Mouse (Mus musculus) kidney, adult 8-10 months (tissue): ENCODE measurements at regions not wholly inside any gene's neighbourhood (a gene's known extent, or its start where the extent isn't known, plus 50 kb on each side); places are given as distances from the start of the nearest gene placed in this dataset.

ENCODE experiments used
- DNase-seq, 2 experiments: peaks; one replicate each; pipeline ENCODE4 v3.0.0; 2022

DNA sequence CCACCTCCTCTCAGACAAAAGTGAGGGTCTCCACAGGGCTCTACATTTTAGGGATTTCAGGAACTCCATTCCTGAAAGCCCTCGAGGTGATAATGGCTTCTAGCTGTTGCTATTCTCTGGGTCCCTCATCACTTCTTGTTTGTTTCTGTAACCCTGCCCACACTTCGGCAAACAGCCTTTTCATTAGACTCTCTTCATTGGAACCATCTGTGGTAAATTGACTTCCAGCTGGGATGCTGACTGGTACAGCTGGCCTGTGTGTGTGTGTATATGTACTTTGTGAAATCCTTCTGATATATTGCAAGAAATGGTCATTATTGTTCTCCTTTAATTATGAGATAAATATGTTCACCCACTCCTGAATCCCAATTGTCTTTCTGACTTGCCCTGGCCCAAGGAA lies 50.3 kb downstream of the Gm10192 start:
- DNase-seq: no peak

DNA sequence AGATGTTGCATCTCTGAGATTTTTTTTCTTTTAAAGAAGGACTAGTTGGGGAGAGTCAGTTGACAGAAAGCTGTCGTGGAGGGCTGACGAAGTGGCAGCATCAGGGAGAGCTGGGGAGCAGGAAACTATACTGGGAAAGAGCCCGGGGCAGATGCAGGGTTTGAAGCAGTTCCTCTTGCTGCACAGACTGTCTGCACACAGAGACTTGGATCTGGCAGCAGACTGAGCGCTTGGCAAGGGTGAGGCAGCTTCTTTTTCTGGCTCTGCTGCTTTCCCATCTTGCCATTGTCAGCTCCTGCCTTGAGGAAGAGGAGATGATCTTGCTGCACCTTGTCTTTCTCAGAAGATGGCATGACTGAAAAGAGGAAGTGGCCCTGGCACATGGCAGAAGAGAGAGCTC lies 55.2 kb downstream of the Gm10192 start:
- no peak for DNase-seq

GRCm38 (mm10) chr4:97123861-97124260 lies 59.1 kb downstream of the Gm10192 start:
- no peak for DNase-seq

- DNase-seq: no peak
Measured at GRCm38 (mm10) chr4:97121952-97122351, 61.0 kb downstream of the Gm10192 start.

GRCm38 (mm10) chr4:97119459-97119858 lies 63.5 kb downstream of the Gm10192 start:
- no peak for DNase-seq

DNA sequence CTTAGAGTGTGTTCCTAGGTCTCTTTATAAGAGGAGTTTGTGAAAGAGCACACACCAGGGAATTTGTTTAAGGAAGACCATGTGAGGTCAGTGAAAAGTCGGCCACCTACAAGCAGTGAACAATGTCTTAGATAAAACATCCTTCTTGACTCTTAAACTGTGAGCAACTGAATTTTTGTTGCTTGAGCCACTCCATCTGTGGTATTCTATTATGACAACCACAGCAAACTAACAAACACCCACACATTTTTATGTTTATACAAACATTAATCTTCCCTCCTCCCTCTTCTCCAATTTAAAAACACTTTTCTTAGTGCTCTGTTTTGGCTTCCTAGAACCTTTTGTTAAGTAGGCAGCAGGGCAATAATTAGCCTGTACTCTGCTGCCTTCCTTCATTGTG lies 66.0 kb downstream of the Gm10192 start:
- DNase-seq: no peak

GRCm38 (mm10) chr4:97102752-97103052 lies 80.3 kb downstream of the Gm10192 start:
- DNase-seq: no peak

DNA sequence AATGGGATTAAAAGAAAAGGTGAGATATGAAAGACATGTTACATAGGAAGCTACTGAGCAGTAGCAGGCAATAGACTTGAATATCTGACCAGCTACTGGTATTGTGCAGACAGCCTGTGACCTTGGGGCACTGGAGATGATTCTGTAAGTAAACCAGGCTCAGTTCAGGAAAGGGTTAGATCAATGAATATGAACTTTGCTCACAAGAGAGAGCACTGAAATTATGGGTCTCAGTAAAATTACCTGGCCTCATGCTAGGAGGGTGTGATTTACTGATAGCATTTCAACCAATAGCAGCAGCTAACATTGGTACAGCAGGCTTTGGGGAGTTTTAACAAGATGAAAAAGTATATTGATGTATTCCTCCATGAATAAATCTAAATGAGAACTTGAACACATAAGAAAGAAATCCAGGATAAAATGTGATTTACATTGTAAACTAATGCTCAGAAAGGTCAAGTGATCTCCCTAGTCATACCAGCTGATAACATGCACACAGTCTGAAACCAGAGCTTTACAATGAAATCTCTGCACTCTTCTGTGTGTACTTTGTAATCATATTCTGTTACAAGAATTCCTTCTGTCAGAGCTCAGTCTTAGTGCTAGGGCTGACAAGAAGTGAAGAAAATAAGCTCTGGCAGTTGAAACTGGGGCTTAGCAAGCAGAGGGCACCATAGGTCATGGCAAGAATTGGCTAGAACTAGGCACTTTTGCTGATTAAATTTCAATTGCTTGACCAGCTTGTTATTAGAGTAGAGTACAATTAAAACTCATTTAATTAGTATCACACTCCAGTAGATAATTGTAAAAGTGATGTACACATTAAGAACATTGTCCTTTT lies 80.8 kb downstream of the Gm10192 start:
- no peak for DNase-seq

GRCm38 (mm10) chr4:97099721-97100120 lies 83.2 kb downstream of the Gm10192 start:
- no peak for DNase-seq

GRCm38 (mm10) chr4:97093576-97093975 lies 89.4 kb downstream of the Gm10192 start:
- no peak for DNase-seq

DNA sequence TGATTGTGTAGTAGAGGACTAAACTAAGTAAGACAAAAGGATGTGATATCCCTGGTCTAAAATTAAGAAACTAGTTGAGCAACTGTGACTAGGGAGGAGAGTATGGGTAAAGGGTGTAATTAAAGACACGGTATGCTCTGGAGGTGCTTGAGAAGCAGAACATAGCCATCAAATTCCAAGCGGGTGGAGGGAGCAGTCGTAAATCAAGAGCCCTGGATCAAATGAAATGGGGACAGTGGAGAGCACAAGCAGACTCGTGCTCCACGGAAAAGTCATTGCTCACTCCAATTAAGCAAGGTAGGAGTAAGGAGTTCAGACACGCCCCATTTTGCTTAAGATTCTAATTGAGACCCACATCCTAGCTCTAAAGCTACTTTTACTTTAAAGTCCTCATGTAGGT lies 132.2 kb downstream of the Gm10192 start:
- DNase-seq: no peak

GRCm38 (mm10) chr4:97049045-97049674 lies 133.8 kb downstream of the Gm10192 start:
- DNase-seq: no peak

DNA sequence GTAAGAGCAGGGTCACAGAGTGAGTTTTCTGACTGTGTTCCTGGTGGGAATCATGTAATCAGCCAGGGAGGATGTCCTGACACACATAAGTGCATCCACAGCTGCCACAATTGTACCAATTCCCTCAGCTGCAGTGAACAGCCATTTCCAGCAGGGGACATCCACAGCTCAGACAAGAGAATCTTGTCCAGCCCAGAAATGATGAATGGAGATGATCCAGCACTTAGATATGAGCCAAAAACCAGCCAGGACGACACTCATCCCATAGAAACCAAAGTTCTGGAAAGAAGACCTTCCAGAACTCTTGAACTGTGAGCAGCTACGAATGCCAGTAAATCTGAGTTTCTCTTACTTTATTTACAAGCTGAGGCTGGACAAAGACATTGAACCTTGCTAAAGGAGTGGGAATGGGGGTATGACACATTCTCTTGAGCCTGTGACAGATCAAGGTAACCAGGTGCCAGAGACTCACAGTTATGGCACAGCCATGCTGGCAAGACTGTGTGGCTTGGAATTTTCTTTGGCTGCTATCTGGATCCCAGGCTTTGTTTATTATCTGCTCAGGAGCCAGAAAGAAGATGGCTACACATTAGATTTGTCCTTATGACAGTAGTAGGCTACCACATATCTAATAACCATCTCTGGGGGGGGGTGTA lies 145.1 kb downstream of the Gm10192 start:
- DNase-seq: peak in 1 of 2 experiments; percentile 8

DNA sequence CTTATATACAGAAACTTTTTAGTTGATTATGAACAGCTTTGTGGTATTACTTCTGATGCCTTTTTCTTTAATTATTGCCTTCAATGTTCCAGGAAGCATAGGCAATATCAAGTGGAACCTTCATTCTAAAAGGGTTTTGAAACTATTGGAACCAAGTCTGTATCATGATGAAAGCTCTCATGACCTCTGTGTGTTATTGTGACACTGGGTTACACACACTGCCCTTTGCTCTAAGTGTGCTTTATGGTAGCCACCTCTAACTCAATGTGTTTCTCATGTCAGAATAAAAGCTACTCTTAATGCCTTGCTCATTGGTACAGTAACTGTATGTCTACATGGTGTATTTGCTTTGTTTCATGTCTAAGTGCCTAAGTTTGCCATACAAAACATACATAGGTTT lies 154.0 kb downstream of the Gm10192 start:
- no peak for DNase-seq

GRCm38 (mm10) chr4:97025446-97026040 lies 157.4 kb downstream of the Gm10192 start:
- DNase-seq: no peak

DNA sequence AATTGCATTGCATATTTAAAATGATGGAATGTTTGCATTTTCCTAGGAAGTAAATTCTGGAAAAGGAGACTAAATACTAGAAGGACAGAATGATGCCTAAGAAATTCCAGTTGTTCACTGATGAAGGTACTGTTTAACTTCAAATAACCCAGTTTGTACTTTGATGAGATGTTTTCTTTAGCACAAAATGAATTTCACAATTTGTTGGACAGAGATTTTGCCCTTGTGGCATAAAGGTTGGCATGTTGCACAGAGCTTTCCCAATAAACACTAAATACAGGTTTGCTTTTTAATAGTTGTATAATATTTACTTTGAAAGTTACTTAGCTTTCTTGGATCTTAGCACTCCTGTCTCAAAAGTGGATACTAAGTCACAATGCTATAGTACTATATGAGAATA lies 181.6 kb downstream of the Gm10192 start:
- no peak for DNase-seq

DNA sequence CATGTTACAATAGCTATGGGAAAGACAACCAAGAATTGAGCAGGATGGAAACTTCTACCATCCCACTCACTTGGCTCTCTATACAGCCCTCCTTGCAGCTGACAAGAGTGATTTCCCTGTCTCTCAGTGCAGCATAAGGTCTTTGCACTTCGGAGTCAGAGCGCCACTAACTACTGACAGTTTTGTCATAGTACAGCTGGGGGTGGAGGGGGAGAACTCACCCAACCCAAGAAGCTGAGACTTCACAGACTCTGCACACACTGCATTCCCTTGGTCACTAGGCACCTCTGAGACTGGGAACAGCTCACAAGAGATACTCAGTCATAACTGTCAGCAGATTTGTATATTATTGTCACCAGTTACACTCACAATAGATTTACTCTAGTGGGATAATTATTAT lies 195.3 kb upstream of the Gm12695 start:
- DNase-seq: no peak

- DNase-seq: no peak
Measured at GRCm38 (mm10) chr4:96979876-96980275, 194.9 kb upstream of the Gm12695 start.

DNA sequence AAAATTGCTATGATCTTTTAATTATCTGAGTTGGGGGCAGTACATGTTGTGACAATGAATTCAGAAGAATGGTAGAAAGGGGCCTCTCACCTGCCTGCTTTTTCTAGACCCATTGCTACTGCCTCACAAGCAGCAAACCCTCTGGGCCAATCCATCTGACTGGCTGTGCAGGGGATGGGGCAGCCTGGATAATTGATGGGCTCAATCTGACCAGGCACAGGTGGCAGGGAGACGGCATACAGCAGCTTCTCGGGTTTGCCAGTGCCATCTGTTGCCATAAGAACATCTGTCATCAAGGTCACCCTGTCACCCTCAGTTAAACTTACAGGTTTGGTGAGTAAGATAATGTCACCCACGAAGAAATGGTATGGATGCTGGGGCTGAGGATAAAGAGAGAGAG lies 189.9 kb upstream of the Gm12695 start:
- DNase-seq: no peak

- no peak for DNase-seq
Measured at GRCm38 (mm10) chr4:96973804-96974203, 188.8 kb upstream of the Gm12695 start.

DNA sequence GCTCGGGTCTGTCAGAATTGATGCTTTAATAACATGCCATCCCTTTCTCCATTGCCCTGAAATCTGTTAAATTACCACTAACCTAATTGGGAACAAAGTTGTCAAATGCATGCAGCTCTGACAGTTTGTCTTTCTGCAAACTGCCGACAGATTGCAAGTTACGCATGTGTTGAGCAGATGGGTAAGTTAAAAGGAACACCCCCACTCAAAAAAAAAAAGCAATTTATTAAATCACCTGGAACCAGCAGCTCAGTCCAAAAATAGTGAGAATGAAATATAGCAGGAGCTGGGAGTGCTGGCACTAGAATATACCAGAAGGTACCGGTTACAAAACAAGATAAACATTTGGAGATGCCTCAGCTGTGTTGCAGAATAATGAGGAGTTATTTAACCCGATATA lies 184.2 kb upstream of the Gm12695 start:
- no peak for DNase-seq

- no peak for DNase-seq
Measured at GRCm38 (mm10) chr4:96968545-96969164, 183.7 kb upstream of the Gm12695 start.
